Mouse (Mus musculus): ENCODE data around the gene Trim32. TPM values are rescaled to one million over a fixed set of nuclear protein-coding genes. Genes with fewer than 3 reads are reported as not detected.
A peak's percentile ranks its signal among the peaks of the same experiment; 100 is the strongest.

Gene Trim32
- polyA plus RNA-seq, 1 experiment from 2014 or later: 69.5 TPM

GRCm38 (mm10) chr4:65608112-65608511, 3.3 kb downstream of the Trim32 start:
- WGBS: 95% methylated on average over 4 of the region's 4 CpGs

GRCm38 (mm10) chr4:65610329-65610728, 5.5 kb downstream of the Trim32 start:
- no peak for ATAC-seq (replicated peaks; ENCODE audit: low FRiP score)
- H3K36me3 ChIP-seq (ENCODE audit: control insufficient read depth, insufficient read depth, low read length): peaks cover 23% of the 10 kb centered on the region
- WGBS: 84% methylated on average over 5 of the region's 5 CpGs

More at GRCm38 (mm10) chr4:65608112-65608511, 3.3 kb downstream of the Trim32 start:
- H3K9ac ChIP-seq (ENCODE audit: low read length): no peak overlapping the region
- DNase-seq (ENCODE audit: low spot score) (no peak), ATAC-seq (replicated peaks; ENCODE audit: low FRiP score) (no peak)
- H3K27me3 ChIP-seq (ENCODE audit: control insufficient read depth, insufficient read depth, low read length): no peaks in the 10 kb centered on the region
- no peak overlapping the region for H3K4me3 ChIP-seq (ENCODE audit: low read depth, low read length)
- no peak overlapping the region for H3K27ac ChIP-seq (ENCODE audit: low read depth, low read length)
- peaks cover 1% of the 10 kb centered on the region for H3K36me3 ChIP-seq (ENCODE audit: control insufficient read depth, insufficient read depth, low read length)
- peaks cover 6% of the 10 kb centered on the region; the same call in 1 of the 2 replicates for H3K4me1 ChIP-seq (replicated peaks; ENCODE audit: control insufficient read depth, insufficient read depth, low read length)
- no peaks in the 10 kb centered on the region for H3K9me3 ChIP-seq (ENCODE audit: control insufficient read depth, low read length)
- H3K4me2 ChIP-seq (ENCODE audit: low read depth, low read length, severe bottlenecking): no peak overlapping the region

GRCm38 (mm10) chr4:65610896-65611295, 6.1 kb downstream of the Trim32 start:
- Histone ChIP-seq H3K9ac (ENCODE audit: low read length) (no peak overlapping the region), H3K27me3 (ENCODE audit: control insufficient read depth, insufficient read depth, low read length) (no peaks in the 10 kb centered on the region), H3K4me3 (ENCODE audit: low read depth, low read length) (no peak overlapping the region), H3K4me2 (ENCODE audit: low read depth, low read length, severe bottlenecking) (no peak overlapping the region), H3K27ac (ENCODE audit: low read depth, low read length) (no peak overlapping the region), H3K4me1 (replicated peaks; ENCODE audit: control insufficient read depth, insufficient read depth, low read length) (peaks cover 3% of the 10 kb centered on the region; the same call in 1 of the 2 replicates), H3K36me3 (ENCODE audit: control insufficient read depth, insufficient read depth, low read length) (peaks cover 23% of the 10 kb centered on the region), H3K9me3 (ENCODE audit: control insufficient read depth, low read length) (no peaks in the 10 kb centered on the region)
- 84% methylated on average over 6 of the region's 6 CpGs for WGBS
- ATAC-seq (replicated peaks; ENCODE audit: low FRiP score): no peak
- DNase-seq (ENCODE audit: low spot score): no peak

More at GRCm38 (mm10) chr4:65610329-65610728, 5.5 kb downstream of the Trim32 start:
- Histone ChIP-seq H3K4me3 (ENCODE audit: low read depth, low read length) (no peak overlapping the region), H3K27me3 (ENCODE audit: control insufficient read depth, insufficient read depth, low read length) (no peaks in the 10 kb centered on the region), H3K9ac (ENCODE audit: low read length) (no peak overlapping the region), H3K9me3 (ENCODE audit: control insufficient read depth, low read length) (no peaks in the 10 kb centered on the region), H3K4me1 (replicated peaks; ENCODE audit: control insufficient read depth, insufficient read depth, low read length) (peaks cover 3% of the 10 kb centered on the region; the same call in 1 of the 2 replicates), H3K4me2 (ENCODE audit: low read depth, low read length, severe bottlenecking) (no peak overlapping the region), H3K27ac (ENCODE audit: low read depth, low read length) (no peak overlapping the region)
- DNase-seq (ENCODE audit: low spot score): no peak

- DNase-seq (ENCODE audit: low spot score): no peak
- ATAC-seq (replicated peaks; ENCODE audit: low FRiP score): no peak
- Histone ChIP-seq H3K4me3 (ENCODE audit: low read depth, low read length) (no peak overlapping the region), H3K36me3 (ENCODE audit: control insufficient read depth, insufficient read depth, low read length) (peaks cover 26% of the 10 kb centered on the region), H3K4me1 (replicated peaks; ENCODE audit: control insufficient read depth, insufficient read depth, low read length) (no peaks in the 10 kb centered on the region), H3K4me2 (ENCODE audit: low read depth, low read length, severe bottlenecking) (no peak overlapping the region), H3K9me3 (ENCODE audit: control insufficient read depth, low read length) (no peaks in the 10 kb centered on the region), H3K27me3 (ENCODE audit: control insufficient read depth, insufficient read depth, low read length) (no peaks in the 10 kb centered on the region), H3K27ac (ENCODE audit: low read depth, low read length) (no peak overlapping the region), H3K9ac (ENCODE audit: low read length) (no peak overlapping the region)
- WGBS: 96% methylated on average over 14 of the region's 14 CpGs
These were observed 8.3 kb downstream of the Trim32 start for GRCm38 (mm10) chr4:65613135-65613534.

- no peaks in the 10 kb centered on the region for H3K9me3 ChIP-seq (ENCODE audit: control insufficient read depth, low read length)
- no peak for DNase-seq (ENCODE audit: low spot score)
- 88% methylated on average over 3 of the region's 3 CpGs for WGBS
- peaks cover 5% of the 10 kb centered on the region for H3K36me3 ChIP-seq (ENCODE audit: control insufficient read depth, insufficient read depth, low read length)
- no peak overlapping the region for H3K4me2 ChIP-seq (ENCODE audit: low read depth, low read length, severe bottlenecking)
- H3K27me3 ChIP-seq (ENCODE audit: control insufficient read depth, insufficient read depth, low read length): no peaks in the 10 kb centered on the region
- no peak overlapping the region for H3K9ac ChIP-seq (ENCODE audit: low read length)
- no peaks in the 10 kb centered on the region for H3K4me1 ChIP-seq (replicated peaks; ENCODE audit: control insufficient read depth, insufficient read depth, low read length)
- no peak for ATAC-seq (replicated peaks; ENCODE audit: low FRiP score)
- H3K4me3 ChIP-seq (ENCODE audit: low read depth, low read length): no peak overlapping the region
- no peak overlapping the region for H3K27ac ChIP-seq (ENCODE audit: low read depth, low read length)
These were observed 15.3 kb downstream of the Trim32 start for GRCm38 (mm10) chr4:65620125-65620524.

GRCm38 (mm10) chr4:65638231-65638630, 33.4 kb downstream of the Trim32 start:
- no peaks in the 10 kb centered on the region for H3K36me3 ChIP-seq (ENCODE audit: control insufficient read depth, insufficient read depth, low read length)
- no peaks in the 10 kb centered on the region for H3K9me3 ChIP-seq (ENCODE audit: control insufficient read depth, low read length)
- no peak overlapping the region for H3K4me2 ChIP-seq (ENCODE audit: low read depth, low read length, severe bottlenecking)
- no peak overlapping the region for H3K4me3 ChIP-seq (ENCODE audit: low read depth, low read length)
- H3K27ac ChIP-seq (ENCODE audit: low read depth, low read length): no peak overlapping the region
- no peaks in the 10 kb centered on the region for H3K27me3 ChIP-seq (ENCODE audit: control insufficient read depth, insufficient read depth, low read length)
- 79% methylated on average over 3 of the region's 3 CpGs for WGBS
- DNase-seq (ENCODE audit: low spot score) (no peak), ATAC-seq (replicated peaks; ENCODE audit: low FRiP score) (no peak)
- no peaks in the 10 kb centered on the region for H3K4me1 ChIP-seq (replicated peaks; ENCODE audit: control insufficient read depth, insufficient read depth, low read length)
- no peak overlapping the region for H3K9ac ChIP-seq (ENCODE audit: low read length)

- DNase-seq (ENCODE audit: low spot score): no peak
- 62% methylated on average over 5 of the region's 5 CpGs for WGBS
- H3K4me2 ChIP-seq (ENCODE audit: low read depth, low read length, severe bottlenecking): no peak overlapping the region
- H3K4me1 ChIP-seq (replicated peaks; ENCODE audit: control insufficient read depth, insufficient read depth, low read length): no peaks in the 10 kb centered on the region
- ATAC-seq (replicated peaks; ENCODE audit: low FRiP score): no peak
- no peaks in the 10 kb centered on the region for H3K9me3 ChIP-seq (ENCODE audit: control insufficient read depth, low read length)
- H3K9ac ChIP-seq (ENCODE audit: low read length): no peak overlapping the region
- no peaks in the 10 kb centered on the region for H3K27me3 ChIP-seq (ENCODE audit: control insufficient read depth, insufficient read depth, low read length)
- H3K4me3 ChIP-seq (ENCODE audit: low read depth, low read length): no peak overlapping the region
- H3K36me3 ChIP-seq (ENCODE audit: control insufficient read depth, insufficient read depth, low read length): no peaks in the 10 kb centered on the region
- no peak overlapping the region for H3K27ac ChIP-seq (ENCODE audit: low read depth, low read length)
These were observed 37.8 kb downstream of the Trim32 start for GRCm38 (mm10) chr4:65642611-65643010.

- no peaks in the 10 kb centered on the region for H3K27me3 ChIP-seq (ENCODE audit: control insufficient read depth, insufficient read depth, low read length)
- no peaks in the 10 kb centered on the region for H3K9me3 ChIP-seq (ENCODE audit: control insufficient read depth, low read length)
- WGBS: 0% methylated on average over 2 of the region's 2 CpGs
- DNase-seq (ENCODE audit: low spot score) (peak; percentile 89), ATAC-seq (replicated peaks; ENCODE audit: low FRiP score) (peak; percentile 87)
- H3K4me3 ChIP-seq (ENCODE audit: low read depth, low read length): no peak overlapping the region
- no peaks in the 10 kb centered on the region for H3K4me1 ChIP-seq (replicated peaks; ENCODE audit: control insufficient read depth, insufficient read depth, low read length)
- H3K36me3 ChIP-seq (ENCODE audit: control insufficient read depth, insufficient read depth, low read length): no peaks in the 10 kb centered on the region
- no peak overlapping the region for H3K4me2 ChIP-seq (ENCODE audit: low read depth, low read length, severe bottlenecking)
- no peak overlapping the region for H3K27ac ChIP-seq (ENCODE audit: low read depth, low read length)
- no peak overlapping the region for H3K9ac ChIP-seq (ENCODE audit: low read length)
These were observed 49.9 kb downstream of the Trim32 start for GRCm38 (mm10) chr4:65654723-65655122.

- Histone ChIP-seq H3K4me2 (ENCODE audit: low read depth, low read length, severe bottlenecking) (no peak overlapping the region), H3K36me3 (ENCODE audit: control insufficient read depth, insufficient read depth, low read length) (no peaks in the 10 kb centered on the region), H3K9me3 (ENCODE audit: control insufficient read depth, low read length) (no peaks in the 10 kb centered on the region), H3K9ac (ENCODE audit: low read length) (no peak overlapping the region), H3K4me1 (replicated peaks; ENCODE audit: control insufficient read depth, insufficient read depth, low read length) (peaks cover 2% of the 10 kb centered on the region; the same call in 1 of the 2 replicates), H3K4me3 (ENCODE audit: low read depth, low read length) (no peak overlapping the region), H3K27ac (ENCODE audit: low read depth, low read length) (no peak overlapping the region), H3K27me3 (ENCODE audit: control insufficient read depth, insufficient read depth, low read length) (peaks cover 2% of the 10 kb centered on the region; the same call in 1 of the 2 replicates)
- DNase-seq (ENCODE audit: low spot score): no peak
- WGBS: 75% methylated on average over 6 of the region's 6 CpGs
- no peak for ATAC-seq (replicated peaks; ENCODE audit: low FRiP score)
These were observed 58.4 kb downstream of the Trim32 start for GRCm38 (mm10) chr4:65663176-65663575.

All from forebrain, embryonic 11.5 days (tissue).